ENCODE assay signal across 18 mouse cellular contexts in the genomic region with DNA sequence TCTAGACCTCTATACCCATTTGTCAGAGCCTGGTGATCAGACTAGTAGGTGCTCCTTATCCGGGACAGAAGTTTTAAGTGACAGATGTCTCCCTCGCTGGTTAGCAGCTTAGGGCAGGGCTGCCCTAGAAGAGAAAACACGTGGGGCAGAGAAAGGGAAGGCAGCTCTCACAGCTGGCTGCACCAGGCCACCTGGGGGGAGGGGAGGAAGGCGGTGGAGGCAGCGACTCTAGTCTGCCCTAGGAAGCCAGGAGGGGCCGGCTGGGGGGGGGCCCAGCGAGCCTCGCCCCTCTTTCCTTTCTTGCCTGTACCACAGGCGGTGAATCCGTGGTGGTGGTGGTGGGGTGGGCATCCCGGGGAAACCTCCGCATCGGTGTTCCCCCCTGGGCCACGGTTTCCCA.
DNase-seq lines count a peak whose midpoint lies in the region; ATAC-seq lines count a peak whose summit lies in the region.
"Had no signal": no experiment of that assay in that cellular context is flagged by ENCODE, and none has a peak within 500 bp of the region (broad histone marks: within the 10 kb centered on the region; RNA-seq: fewer than 3 reads in every experiment).

No protein-coding gene starts in this region.

- DNase-seq in CD4-positive, CD25-positive, alpha-beta regulatory T cell, adult 2 months (ENCODE audit: low read depth, low spot score), result peak; percentile 41
- DNase-seq in A20 (ENCODE audit: low read depth, low spot score), result peak; percentile 88
- peak; percentile 16 for DNase-seq in induced T-regulatory cell, adult 2 months (ENCODE audit: low read depth)
- DNase-seq in thymus, postnatal 14 days, result peak; percentile 38
- no peak for DNase-seq in right cerebral cortex, adult 18-20 months
- DNase-seq in B cell, adult 2 months, result no peak
- DNase-seq in spleen, postnatal 14 days (ENCODE audit: low spot score in 2 of 2), result no peak
- DNase-seq: adrenal gland, postnatal 10 days; cerebellum, adult 8-10 months; heart, adult 2 months; heart, postnatal 14 days; kidney, adult 2 months; kidney, postnatal 36 days; lung, embryonic 14.5 days; right cerebral cortex, postnatal 25 days had no signal

- ATAC-seq in CD4-positive, CD25-positive, alpha-beta regulatory T cell, adult 4 months, result no peak
- ATAC-seq: forebrain, embryonic 16.5 days; midbrain, embryonic 15.5 days had no signal

Comparison
In these comparisons a context has a peak if more than half of its experiments do, and no peak if none do; other contexts are left out.
1. DNase-seq: peak in CD4-positive, CD25-positive, alpha-beta regulatory T cell, adult 2 months (single experiment), A20 (single experiment), induced T-regulatory cell, adult 2 months (single experiment) and thymus, postnatal 14 days (single experiment); none in right cerebral cortex, adult 18-20 months (single experiment), B cell, adult 2 months (0 of 2) and spleen, postnatal 14 days (0 of 2).